Mouse (Mus musculus) kidney, embryonic 15.5 days (tissue): ENCODE results near the gene Nacc2. TPM values are rescaled to one million over a fixed set of nuclear protein-coding genes. Genes with fewer than 3 reads are reported as not detected.

Experiments used
- ATAC-seq: fragments of 200-750 bp; cut with Nextera tagmentation; replicated peaks from 2 replicates; pipeline ENCODE4 v1.8.0; 2017; ENCODE audit warnings: moderate TSS enrichment; ENCODE audit not compliant: low FRiP score
- H3K27ac ChIP-seq: fragments of 300-500 bp; sonication (generic); 2 replicates; pipeline ENCODE4 v1.5.1; 2015; ENCODE audit warnings: mild to moderate bottlenecking, inconsistent platforms
- H3K27me3 ChIP-seq: fragments of 300-500 bp; sonication (generic); 2 replicates; pipeline ENCODE4 v1.6.1; 2015; ENCODE audit warnings: inconsistent platforms
- H3K36me3 ChIP-seq: fragments of 300-500 bp; sonication (generic); 2 replicates; pipeline ENCODE4 v1.6.1; 2015; ENCODE audit warnings: inconsistent platforms
- H3K4me1 ChIP-seq: fragments of 300-500 bp; sonication (generic); 2 replicates; pipeline ENCODE4 v1.6.1; 2015; ENCODE audit warnings: inconsistent platforms
- H3K4me2 ChIP-seq: fragments of 300-500 bp; sonication (generic); 2 replicates; pipeline ENCODE4 v1.6.1; 2015; ENCODE audit warnings: moderate library complexity, mild to moderate bottlenecking, inconsistent platforms
- H3K4me3 ChIP-seq: fragments of 300-500 bp; sonication (generic); replicated peaks from 2 replicates; pipeline ENCODE4 v1.5.1; 2015; ENCODE audit warnings: mild to moderate bottlenecking, inconsistent platforms
- H3K9ac ChIP-seq: fragments of 300-500 bp; sonication (generic); 2 replicates; pipeline ENCODE4 v1.6.1; 2015; ENCODE audit warnings: mild to moderate bottlenecking, inconsistent platforms
- H3K9me3 ChIP-seq: fragments of 300-500 bp; sonication (generic); replicated peaks from 2 replicates; pipeline ENCODE4 v1.6.1; 2016; ENCODE audit warnings: inconsistent platforms
- WGBS: fragments of 180-500 bp; shearing (Covaris S2); methylation state at CpG from one replicate; pipeline ENCODE4 v1.1.7; 2015; ENCODE audit warnings: mixed read lengths; 5-methylcytosine and 5-hydroxymethylcytosine counted together
- polyA plus RNA-seq: library from polyadenylated mRNA; unstranded; fragments of >200 nt; fragmentation: Nextera tagmentation; extraction: Ambion mirVana; gene quantifications from 2 replicates; pipeline ENCODE4 v1.2.1, GENCODE M21; 2015

The Nacc2 gene
- polyA plus RNA-seq, 1 experiment from 2014 or later, result 10.5 TPM

GRCm38 (mm10) chr2:26147706-26148370 lies 24.8 kb upstream of the Nacc2 start:
- Histone ChIP-seq H3K36me3 (no peaks in the 10 kb centered on the region), H3K9ac (no peak overlapping the region), H3K4me2 (no peak overlapping the region), H3K27ac (no peak overlapping the region), H3K27me3 (no peaks in the 10 kb centered on the region), H3K4me1 (peaks cover 33% of the 10 kb centered on the region), H3K4me3 (no peak overlapping the region), H3K9me3 (no peaks in the 10 kb centered on the region)
- no peak for ATAC-seq
- WGBS, result 19% methylated on average over 7 of the region's 7 CpGs

DNA sequence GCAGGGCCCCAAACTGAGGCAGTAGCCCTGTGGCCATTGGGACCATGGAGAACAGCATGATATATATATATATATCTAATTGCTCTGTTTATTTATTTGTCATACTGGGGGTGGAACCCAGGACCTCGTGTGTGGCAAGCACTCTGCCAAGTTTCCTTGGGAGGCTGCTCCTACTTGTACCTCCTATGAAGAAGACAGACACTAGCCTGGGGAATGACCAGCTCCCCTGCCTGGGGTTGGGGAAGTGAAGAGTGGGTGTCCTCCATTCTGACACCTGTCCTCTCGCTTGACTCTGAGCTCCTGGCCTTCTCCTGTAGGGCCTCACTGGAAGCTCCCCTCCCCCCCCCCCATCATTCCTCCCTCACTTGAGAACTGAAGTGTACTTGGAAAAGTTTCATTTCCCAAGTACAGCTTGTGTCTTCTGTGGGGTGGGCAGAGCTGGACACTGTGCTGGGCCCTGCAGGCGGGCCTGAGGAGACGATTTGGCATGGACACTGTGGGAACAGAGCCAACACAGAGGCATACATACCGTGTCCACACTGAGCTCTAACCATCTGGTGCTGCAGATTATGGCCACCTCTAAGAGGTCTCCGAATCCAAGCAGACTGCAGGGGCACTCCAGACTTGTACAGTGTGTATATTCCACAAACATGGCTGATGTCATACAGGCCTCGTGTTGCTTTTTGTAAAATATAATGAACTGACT lies 23.5 kb upstream of the Nacc2 start:
- 56% methylated on average over 7 of the region's 7 CpGs for WGBS
- Histone ChIP-seq H3K4me1 (peaks cover 37% of the 10 kb centered on the region), H3K27ac (no peak overlapping the region), H3K4me2 (no peak overlapping the region), H3K27me3 (no peaks in the 10 kb centered on the region), H3K9me3 (no peaks in the 10 kb centered on the region), H3K9ac (no peak overlapping the region), H3K36me3 (no peaks in the 10 kb centered on the region), H3K4me3 (no peak overlapping the region)
- no peak for ATAC-seq

- no peak overlapping the region for H3K9ac ChIP-seq
- no peaks in the 10 kb centered on the region for H3K27me3 ChIP-seq
- H3K4me2 ChIP-seq, result no peak overlapping the region
- no peak for ATAC-seq
- no peak overlapping the region for H3K27ac ChIP-seq
- H3K9me3 ChIP-seq, result no peaks in the 10 kb centered on the region
- H3K4me1 ChIP-seq, result peaks cover 47% of the 10 kb centered on the region
- no peaks in the 10 kb centered on the region for H3K36me3 ChIP-seq
- WGBS, result 77% methylated on average over 4 of the region's 4 CpGs
- no peak overlapping the region for H3K4me3 ChIP-seq
Measured at GRCm38 (mm10) chr2:26145113-26145512, 22.1 kb upstream of the Nacc2 start.

GRCm38 (mm10) chr2:26144331-26144730 lies 21.3 kb upstream of the Nacc2 start:
- Histone ChIP-seq H3K27me3 (no peaks in the 10 kb centered on the region), H3K36me3 (no peaks in the 10 kb centered on the region), H3K9ac (no peak overlapping the region), H3K4me2 (no peak overlapping the region), H3K27ac (no peak overlapping the region), H3K4me1 (peaks cover 49% of the 10 kb centered on the region), H3K9me3 (no peaks in the 10 kb centered on the region), H3K4me3 (no peak overlapping the region)
- ATAC-seq, result no peak
- WGBS, result 39% methylated on average over 4 of the region's 4 CpGs

GRCm38 (mm10) chr2:26143556-26143955 lies 20.5 kb upstream of the Nacc2 start:
- ATAC-seq, result no peak
- 58% methylated on average over 2 of the region's 2 CpGs for WGBS
- H3K36me3 ChIP-seq, result peaks cover 1% of the 10 kb centered on the region
- no peak overlapping the region for H3K4me2 ChIP-seq
- no peak overlapping the region for H3K9ac ChIP-seq
- H3K27me3 ChIP-seq, result no peaks in the 10 kb centered on the region
- no peak overlapping the region for H3K4me3 ChIP-seq
- H3K9me3 ChIP-seq, result no peaks in the 10 kb centered on the region
- H3K27ac ChIP-seq, result no peak overlapping the region
- peaks cover 57% of the 10 kb centered on the region for H3K4me1 ChIP-seq

GRCm38 (mm10) chr2:26142986-26143385 lies 20.0 kb upstream of the Nacc2 start:
- no peak overlapping the region for H3K27ac ChIP-seq
- H3K4me1 ChIP-seq, result peaks cover 60% of the 10 kb centered on the region
- no peak overlapping the region for H3K9ac ChIP-seq
- no peaks in the 10 kb centered on the region for H3K27me3 ChIP-seq
- 88% methylated on average over 3 of the region's 3 CpGs for WGBS
- no peaks in the 10 kb centered on the region for H3K9me3 ChIP-seq
- no peak overlapping the region for H3K4me3 ChIP-seq
- H3K4me2 ChIP-seq, result no peak overlapping the region
- ATAC-seq, result no peak
- H3K36me3 ChIP-seq, result peaks cover 7% of the 10 kb centered on the region

GRCm38 (mm10) chr2:26141893-26142635 lies 19.0 kb upstream of the Nacc2 start:
- H3K9me3 ChIP-seq, result no peaks in the 10 kb centered on the region
- H3K4me2 ChIP-seq, result no peak overlapping the region
- no peak overlapping the region for H3K27ac ChIP-seq
- peaks cover 16% of the 10 kb centered on the region for H3K36me3 ChIP-seq
- peaks cover 52% of the 10 kb centered on the region for H3K4me1 ChIP-seq
- H3K9ac ChIP-seq, result no peak overlapping the region
- ATAC-seq, result no peak
- whole genome bisulfite sequencing, result 64% methylated on average over 12 of the region's 12 CpGs
- no peaks in the 10 kb centered on the region for H3K27me3 ChIP-seq
- no peak overlapping the region for H3K4me3 ChIP-seq

DNA sequence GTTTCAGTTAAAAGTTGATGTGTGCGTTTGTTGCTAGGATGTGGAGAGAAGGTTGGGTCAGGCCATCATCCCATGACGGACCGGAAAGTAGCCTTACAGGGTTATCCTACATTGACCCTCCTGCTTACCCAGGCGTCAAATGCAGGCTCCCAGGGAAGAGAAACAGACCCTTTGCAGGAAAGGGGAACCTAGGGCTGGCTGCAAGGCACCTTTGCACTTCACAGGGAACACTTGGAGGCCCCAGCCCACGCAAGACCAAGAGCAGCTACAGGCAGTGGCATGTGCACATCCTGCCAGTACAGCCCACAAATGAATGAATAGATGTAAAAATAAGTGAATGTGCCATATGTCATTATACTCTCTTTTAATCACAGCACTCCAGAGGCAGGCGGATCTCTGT lies 17.9 kb upstream of the Nacc2 start:
- H3K36me3 ChIP-seq, result peaks cover 22% of the 10 kb centered on the region
- H3K27ac ChIP-seq, result peak overlapping the region; percentile 98
- H3K9me3 ChIP-seq, result no peaks in the 10 kb centered on the region
- WGBS, result 11% methylated on average over 6 of the region's 6 CpGs
- peak overlapping the region; percentile 59 for H3K9ac ChIP-seq
- ATAC-seq, result peak; percentile 2; the same call in 1 of the 2 replicates
- peaks cover 44% of the 10 kb centered on the region for H3K4me1 ChIP-seq
- peak overlapping the region; percentile 80 for H3K4me2 ChIP-seq
- peak overlapping the region; percentile 89 for H3K4me3 ChIP-seq
- no peaks in the 10 kb centered on the region for H3K27me3 ChIP-seq

DNA sequence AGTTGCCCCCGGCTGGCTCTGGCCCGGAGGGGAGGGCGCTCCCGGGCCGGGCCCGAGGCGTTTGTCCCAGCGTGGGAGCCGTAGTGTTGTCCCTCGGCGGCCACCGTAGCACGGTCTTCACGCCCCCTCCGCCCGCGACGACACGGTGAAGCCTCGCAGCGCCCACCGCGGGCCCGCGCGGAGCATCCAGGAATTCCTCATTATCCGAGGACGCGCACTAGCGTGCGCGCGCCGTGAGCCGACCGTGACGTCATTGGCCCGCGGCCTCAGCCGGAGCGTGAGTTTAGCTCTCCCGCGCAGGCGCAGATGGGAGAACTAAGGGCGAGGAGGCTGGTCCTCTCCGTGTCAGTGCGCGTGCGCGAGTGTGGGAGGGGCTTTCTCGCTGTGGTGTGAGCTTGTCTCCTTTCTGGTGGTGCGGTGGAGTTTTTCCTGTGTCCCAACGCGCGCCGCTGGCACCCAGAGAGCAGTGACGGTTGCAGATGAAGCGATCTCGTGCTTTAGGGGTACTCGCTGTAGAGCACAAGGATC lies 17.3 kb upstream of the Nacc2 start:
- Histone ChIP-seq H3K27me3 (no peaks in the 10 kb centered on the region), H3K27ac (peak overlapping the region; percentile 98), H3K9ac (peak overlapping the region; percentile 89), H3K4me3 (peak overlapping the region; percentile 89), H3K36me3 (peaks cover 27% of the 10 kb centered on the region), H3K4me1 (peaks cover 41% of the 10 kb centered on the region), H3K4me2 (peak overlapping the region; percentile 80), H3K9me3 (no peaks in the 10 kb centered on the region)
- under 1% methylated on average over 60 of the region's 60 CpGs for WGBS
- peak; percentile 86 for ATAC-seq

GRCm38 (mm10) chr2:26139545-26140206 lies 16.7 kb upstream of the Nacc2 start:
- under 1% methylated on average over 60 of the region's 60 CpGs for WGBS
- no peaks in the 10 kb centered on the region for H3K27me3 ChIP-seq
- peak overlapping the region; percentile 80 for H3K4me2 ChIP-seq
- ATAC-seq, result peak; percentile 76
- peak overlapping the region; percentile 98 for H3K27ac ChIP-seq
- peak overlapping the region; percentile 89 for H3K4me3 ChIP-seq
- H3K9me3 ChIP-seq, result no peaks in the 10 kb centered on the region
- H3K4me1 ChIP-seq, result peaks cover 35% of the 10 kb centered on the region
- peak overlapping the region; percentile 89 for H3K9ac ChIP-seq
- H3K36me3 ChIP-seq, result peaks cover 27% of the 10 kb centered on the region

DNA sequence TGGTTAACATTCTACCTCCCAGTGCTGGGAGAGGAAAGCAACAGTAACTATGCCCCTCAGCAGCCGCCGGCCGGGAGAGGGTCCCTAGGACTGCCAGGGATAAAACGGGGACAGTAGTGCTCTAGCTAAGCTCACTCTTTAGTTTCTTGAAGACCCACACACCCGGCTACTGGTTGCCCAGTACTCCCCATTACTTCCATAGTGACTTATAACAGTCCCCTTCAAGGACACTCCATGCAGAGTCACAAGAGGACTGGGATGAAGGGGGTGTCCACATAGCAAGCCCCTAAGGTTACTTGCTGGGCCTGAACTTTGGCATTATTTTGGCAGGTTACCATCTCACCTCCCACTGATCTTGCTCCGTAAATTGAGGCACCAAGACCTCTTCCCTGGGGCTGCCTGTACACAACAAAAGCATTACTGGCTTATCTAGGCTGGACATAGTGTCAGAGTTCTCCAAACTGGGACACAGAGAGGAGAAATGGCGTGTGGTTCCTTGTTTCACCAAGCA lies 16.1 kb upstream of the Nacc2 start:
- peaks cover 31% of the 10 kb centered on the region for H3K4me1 ChIP-seq
- H3K4me2 ChIP-seq, result peak overlapping the region; percentile 80
- peak overlapping the region; percentile 89 for H3K4me3 ChIP-seq
- H3K36me3 ChIP-seq, result peaks cover 27% of the 10 kb centered on the region
- no peaks in the 10 kb centered on the region for H3K27me3 ChIP-seq
- H3K27ac ChIP-seq, result peak overlapping the region; percentile 98
- ATAC-seq, result no peak
- H3K9ac ChIP-seq, result peak overlapping the region; percentile 89
- no peaks in the 10 kb centered on the region for H3K9me3 ChIP-seq
- 55% methylated on average over 7 of the region's 7 CpGs for WGBS
